ENCODE assay signal across 10 mouse cellular contexts in the genomic region with DNA sequence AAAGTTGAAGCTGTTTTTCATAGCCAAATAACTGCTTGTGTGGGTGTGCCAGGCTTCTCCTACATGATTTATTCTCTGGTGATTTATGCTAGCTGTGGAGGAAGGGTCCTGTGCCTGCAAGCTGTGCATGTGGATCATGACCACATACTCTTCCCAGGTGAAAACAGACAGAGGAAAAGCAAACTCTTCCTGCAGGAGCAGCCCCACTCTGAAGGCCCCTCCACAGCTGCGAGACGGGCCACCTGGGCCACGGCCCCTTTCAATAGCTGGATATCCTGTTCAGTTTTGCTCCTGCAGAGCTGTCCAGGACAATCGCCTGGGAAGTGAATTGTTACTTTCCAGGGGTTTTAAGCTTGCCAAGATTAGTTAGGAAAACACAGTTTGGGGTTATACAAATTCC.
DNase-seq lines count a peak whose midpoint lies in the region; ATAC-seq and TF ChIP-seq lines count a peak whose summit lies in the region.
"Had no signal": no experiment of that assay in that cellular context is flagged by ENCODE, and none has a peak within 500 bp of the region (broad histone marks: within the 10 kb centered on the region; RNA-seq: fewer than 3 reads in every experiment).

No protein-coding gene starts in this region.

- H3K9ac ChIP-seq in heart, postnatal 0 days (replicated peaks; ENCODE audit: low read depth, low read length) = no peak overlapping the region
- no peak overlapping the region for H3K9ac ChIP-seq in limb, embryonic 12.5 days (replicated peaks)
- H3K9ac ChIP-seq: hindbrain, embryonic 15.5 days had no signal

- TF ChIP-seq EP300 in heart, postnatal 0 days (IDR thresholded peaks at IDR 0.05; ENCODE audit: low read depth) = no peak

- no peaks in the 10 kb centered on the region for H3K4me1 ChIP-seq in heart, postnatal 0 days (ENCODE audit: control insufficient read depth, insufficient read depth)
- peaks cover 6% of the 10 kb centered on the region; the same call in 1 of the 2 replicates for H3K4me1 ChIP-seq in limb, embryonic 12.5 days (replicated peaks)
- H3K4me1 ChIP-seq: hindbrain, embryonic 15.5 days had no signal

- DNase-seq in frontal cortex, postnatal 36 days (ENCODE audit: low spot score in 2 of 2) = no peak
- peak; percentile 27 for DNase-seq in embryo, embryonic 11.5 days (ENCODE audit: low read depth, low spot score)
- peak; percentile 8 for DNase-seq in heart, postnatal 0 days (ENCODE audit: low spot score)
- no peak for DNase-seq in layer of hippocampus, adult 8-10 months (ENCODE audit: low spot score in 2 of 2)
- no peak for DNase-seq in right cerebral cortex, postnatal 36 days (ENCODE audit: low spot score in 2 of 2)
- no peak for DNase-seq in layer of hippocampus, postnatal 36 days

- peak; percentile 62 for ATAC-seq in frontal cortex, adult (ENCODE audit: low TSS enrichment)
- ATAC-seq in heart, postnatal 0 days (ENCODE audit: insufficient read depth, low read depth) = peak; percentile 53
- peak; percentile 80 for ATAC-seq in limb, embryonic 12.5 days (ENCODE audit: insufficient number of reproducible peaks, insufficient read depth, low FRiP score, low TSS enrichment, low read depth)

- 54% methylated on average over 4 of the region's 4 CpGs for WGBS in heart, postnatal 0 days
- WGBS in limb, embryonic 12.5 days = 28% methylated on average over 4 of the region's 4 CpGs

- H3K9me3 ChIP-seq in heart, postnatal 0 days (replicated peaks; ENCODE audit: control insufficient read depth, low read length) = no peaks in the 10 kb centered on the region
- H3K9me3 ChIP-seq in limb, embryonic 12.5 days = no peaks in the 10 kb centered on the region
- H3K9me3 ChIP-seq: hindbrain, embryonic 15.5 days had no signal

- TF ChIP-seq CTCF in heart, postnatal 0 days (IDR thresholded peaks at IDR 0.05; ENCODE audit: low read depth) = no peak

- no peak overlapping the region for H3K4me3 ChIP-seq in heart, postnatal 0 days (ENCODE audit: low read depth, low read length)
- no peak overlapping the region for H3K4me3 ChIP-seq in limb, embryonic 12.5 days (replicated peaks)
- H3K4me3 ChIP-seq: hindbrain, embryonic 15.5 days had no signal

- H3K4me2 ChIP-seq in heart, postnatal 0 days (ENCODE audit: low read depth, low read length) = no peak overlapping the region
- no peak overlapping the region for H3K4me2 ChIP-seq in limb, embryonic 12.5 days
- H3K4me2 ChIP-seq: hindbrain, embryonic 15.5 days; midbrain, embryonic 11.5 days had no signal

- H3K27me3 ChIP-seq in heart, postnatal 0 days (ENCODE audit: control insufficient read depth, insufficient read depth, low read length) = no peaks in the 10 kb centered on the region
- no peaks in the 10 kb centered on the region for H3K27me3 ChIP-seq in limb, embryonic 12.5 days
- H3K27me3 ChIP-seq: hindbrain, embryonic 15.5 days had no signal

- H3K27ac ChIP-seq in heart, postnatal 0 days (ENCODE audit: low read depth) = peak overlapping the region; percentile 62
- H3K27ac ChIP-seq in limb, embryonic 12.5 days = peak overlapping the region; percentile 66
- H3K27ac ChIP-seq: hindbrain, embryonic 15.5 days had no signal

- H3K36me3 ChIP-seq in heart, postnatal 0 days (replicated peaks; ENCODE audit: control insufficient read depth, insufficient read depth, low read length) = no peaks in the 10 kb centered on the region
- no peaks in the 10 kb centered on the region for H3K36me3 ChIP-seq in limb, embryonic 12.5 days
- H3K36me3 ChIP-seq: hindbrain, embryonic 15.5 days had no signal

Comparison
In these comparisons a context has a peak if more than half of its experiments do, and no peak if none do; other contexts are left out.
1. DNase-seq: peak in embryo, embryonic 11.5 days (single experiment) and heart, postnatal 0 days (single experiment); none in frontal cortex, postnatal 36 days (0 of 2), layer of hippocampus, adult 8-10 months (0 of 2), right cerebral cortex, postnatal 36 days (0 of 2) and layer of hippocampus, postnatal 36 days (0 of 2).
2. Peak in every context shown above with its lines, with median percentiles within 50 percentile points of each other: ATAC-seq.